Mouse (Mus musculus) testis, postnatal 10 days (tissue): ENCODE data around the gene Ism2.

Source experiments
- DNase-seq: peaks from one replicate; pipeline ENCODE4 v3.0.0; 2021; ENCODE audit warnings: low spot score

Ism2 gene

DNA sequence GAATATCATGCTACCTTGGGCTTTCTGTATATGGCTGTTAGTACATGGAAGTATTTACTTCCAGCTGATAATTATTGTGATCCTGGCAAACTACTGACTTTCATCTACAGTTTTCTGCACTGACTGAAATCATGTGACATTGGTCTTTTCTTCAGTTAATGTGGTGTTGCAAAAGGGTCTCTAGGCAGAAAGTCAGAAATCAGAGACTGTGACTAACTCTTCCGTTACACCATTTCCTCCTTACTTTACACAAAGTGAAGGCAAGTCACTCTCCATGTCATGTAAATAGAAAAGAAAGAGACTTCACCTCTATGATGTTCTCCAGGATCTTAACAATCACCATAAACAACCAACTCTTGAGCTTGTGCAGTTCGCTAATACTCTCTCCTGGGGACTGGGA is 69.9 kb downstream of the Ism2 start:
- no peak for DNase-seq
